Mouse (Mus musculus) myocyte (in vitro differentiated cells): ENCODE results near the gene Mdm2. TPM values are rescaled to one million over a fixed set of nuclear protein-coding genes. Genes with fewer than 3 reads are reported as not detected.

Source experiments
- H3K27me3 ChIP-seq: one replicate; pipeline ENCODE4 v1.6.1; 2011; ENCODE audit not compliant: control insufficient read depth, insufficient read depth, insufficient read length
- H3K36me3 ChIP-seq: one replicate; pipeline ENCODE4 v1.6.1; 2011; ENCODE audit not compliant: control insufficient read depth, insufficient read depth
- H3K4me2 ChIP-seq: one replicate; pipeline ENCODE4 v1.6.1; 2011; ENCODE audit warnings: low read depth, control low read depth
- H3K4me3 ChIP-seq: one replicate; pipeline ENCODE4 v1.5.1; 2011; ENCODE audit warnings: mild to moderate bottlenecking, control low read depth, moderate library complexity
- H3K79me2 ChIP-seq: one replicate; pipeline ENCODE4 v1.6.1; 2011; ENCODE audit not compliant: control insufficient read depth, insufficient read depth
- H3ac ChIP-seq: one replicate; pipeline ENCODE4 v1.6.1; 2011; ENCODE audit not compliant: control insufficient read depth, insufficient read length
- CEBPB ChIP-seq: IDR thresholded peaks from 2 replicates; pipeline ENCODE4 v1.6.1; 2011; ENCODE audit warnings: mild to moderate bottlenecking, moderate library complexity; ENCODE audit not compliant: poor library complexity, insufficient read depth, severe bottlenecking
- E2F4 ChIP-seq: IDR thresholded peaks from one replicate; pipeline ENCODE4 v1.6.1; 2011; ENCODE audit warnings: mild to moderate bottlenecking, control low read depth, moderate library complexity; ENCODE audit not compliant: insufficient read depth
- MAX ChIP-seq: IDR thresholded peaks from one replicate; pipeline ENCODE4 v1.6.1; 2011; ENCODE audit warnings: low read depth, mild to moderate bottlenecking, control low read depth
- MYOD1 ChIP-seq, 3 experiments: IDR thresholded peaks; one replicate each; pipeline ENCODE4 v1.6.1; 2011; ENCODE audit warnings: control low read depth in 2 of 3, low read depth in 2 of 3, mild to moderate bottlenecking in 2 of 3, moderate library complexity in 1 of 3; ENCODE audit not compliant: insufficient read length in 2 of 3, control insufficient read depth in 1 of 3
- MYOG ChIP-seq, 3 experiments: IDR thresholded peaks; one replicate each; pipeline ENCODE4 v1.6.1; 2011; ENCODE audit warnings: control low read depth in 2 of 3, low read depth in 2 of 3, mild to moderate bottlenecking in 2 of 3; ENCODE audit not compliant: insufficient read length in 2 of 3, control insufficient read depth in 1 of 3, insufficient read depth in 1 of 3
- POLR2A ChIP-seq: IDR thresholded peaks from one replicate; pipeline ENCODE4 v1.6.1; 2011; ENCODE audit warnings: low read depth, mild to moderate bottlenecking, control low read depth, moderate library complexity; ENCODE audit not compliant: insufficient read length
- POLR2AphosphoS2 ChIP-seq: IDR thresholded peaks from one replicate; pipeline ENCODE4 v1.6.1; 2011; ENCODE audit warnings: low read depth, control low read depth; ENCODE audit not compliant: insufficient read length
- REST ChIP-seq: IDR thresholded peaks from one replicate; pipeline ENCODE4 v1.6.1; 2011; ENCODE audit warnings: mild to moderate bottlenecking, control low read depth, moderate library complexity; ENCODE audit not compliant: insufficient read depth, insufficient read length
- SRF ChIP-seq: IDR thresholded peaks from one replicate; pipeline ENCODE4 v1.6.1; 2011; ENCODE audit warnings: low read depth; ENCODE audit not compliant: control insufficient read depth, insufficient read length
- TCF12 ChIP-seq: IDR thresholded peaks from one replicate; pipeline ENCODE4 v1.6.1; 2011; ENCODE audit warnings: mild to moderate bottlenecking, control low read depth; ENCODE audit not compliant: poor library complexity, insufficient read depth, severe bottlenecking
- TCF3 ChIP-seq: IDR thresholded peaks from one replicate; pipeline ENCODE4 v1.6.1; 2011; ENCODE audit warnings: low read depth, control low read depth; ENCODE audit not compliant: insufficient read length
- USF1 ChIP-seq: IDR thresholded peaks from one replicate; pipeline ENCODE4 v1.6.1; 2011; ENCODE audit warnings: low read depth, mild to moderate bottlenecking, control low read depth, moderate library complexity
- polyA plus RNA-seq: library from polyadenylated mRNA; unstranded; fragments of >200 nt; fragmentation: generic; extraction: Trizol; gene quantifications from one replicate; pipeline ENCODE4 v1.2.1, GENCODE M21; 2012; ENCODE audit warnings: missing spikeins

Gene Mdm2
- polyA plus RNA-seq, 1 experiment, result 23.2 TPM

DNA sequence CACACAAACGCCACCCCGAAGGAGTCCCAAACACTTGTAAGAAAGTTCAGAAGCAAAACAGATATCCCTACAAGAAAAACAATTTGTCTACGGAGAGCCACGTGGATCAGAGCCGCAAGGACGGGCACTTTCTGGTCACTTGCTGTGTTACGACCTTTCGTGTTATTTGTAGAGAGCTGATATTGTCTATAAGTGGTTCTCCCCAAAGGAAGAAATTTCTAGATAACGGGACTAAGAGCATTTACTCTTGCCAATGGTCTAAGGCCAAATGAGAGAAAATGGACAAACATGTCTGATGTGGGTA is 26.9 kb downstream of the Mdm2 start:
- H3K4me2 ChIP-seq, result no peak overlapping the region

DNA sequence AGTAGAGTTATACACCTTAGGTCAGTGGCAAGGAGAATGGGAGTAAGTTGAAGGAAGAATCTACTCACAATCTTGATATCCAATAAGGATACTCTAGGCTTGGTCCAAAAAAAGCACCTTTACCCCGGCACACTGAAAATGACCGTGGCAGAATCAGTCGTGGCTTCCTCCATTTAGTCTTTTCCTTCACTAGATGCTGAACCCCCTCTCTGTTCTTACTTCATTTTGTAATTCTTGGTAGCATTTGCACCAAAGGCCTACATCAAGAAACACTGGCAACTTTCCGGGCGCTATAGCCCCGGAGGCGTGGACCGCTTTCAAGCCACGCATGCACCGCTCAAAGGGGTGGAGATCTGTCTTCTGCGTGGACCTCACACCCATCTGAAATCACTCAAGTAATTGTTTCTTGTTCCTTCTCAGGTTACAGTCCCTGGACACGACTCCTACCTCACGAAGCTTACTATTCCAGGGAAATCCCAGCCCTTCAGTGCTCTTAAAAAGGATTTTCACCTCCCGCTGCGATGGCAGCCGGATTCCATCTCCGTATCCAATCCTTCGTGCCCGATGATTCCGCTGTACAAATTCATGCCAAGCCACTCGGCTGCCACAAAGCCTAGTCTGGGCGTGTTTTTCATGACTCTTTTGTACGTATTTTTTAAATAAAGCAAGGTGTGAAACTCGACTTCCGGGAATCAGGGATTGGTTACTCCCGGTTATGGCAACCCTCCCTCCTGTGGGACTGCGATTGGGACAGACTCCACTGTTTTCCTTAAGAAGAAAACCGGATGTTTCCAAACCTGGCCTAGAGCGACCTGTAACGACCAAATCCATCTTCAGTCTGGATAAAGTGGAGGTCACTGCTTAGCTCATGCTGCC is 27.5 kb downstream of the Mdm2 start:
- no peak overlapping the region for H3K4me3 ChIP-seq
- TF ChIP-seq TCF12 (no peak), TCF3 (no peak), REST (no peak), MYOD1 (IDR thresholded peaks at IDR 0.05; ENCODE audit: control insufficient read depth in 1 of 3, insufficient read length in 2 of 3, low read depth in 2 of 3) (no peak), CEBPB (no peak), SRF (no peak), POLR2AphosphoS2 (no peak), MAX (no peak), MYOG (IDR thresholded peaks at IDR 0.05; ENCODE audit: control insufficient read depth in 1 of 3, insufficient read depth in 1 of 3, insufficient read length in 2 of 3, low read depth in 2 of 3) (no peak), E2F4 (no peak), USF1 (no peak), POLR2A (no peak)
- H3ac ChIP-seq, result no peak overlapping the region
- no peak overlapping the region for H3K4me2 ChIP-seq
- no peaks in the 10 kb centered on the region for H3K27me3 ChIP-seq
- H3K36me3 ChIP-seq, result no peaks in the 10 kb centered on the region
- H3K79me2 ChIP-seq, result no peaks in the 10 kb centered on the region

More for the DNA sequence above, 26.9 kb downstream of the Mdm2 start:
- H3ac ChIP-seq, result no peak overlapping the region
- H3K27me3 ChIP-seq, result no peaks in the 10 kb centered on the region
- H3K36me3 ChIP-seq, result no peaks in the 10 kb centered on the region
- H3K4me3 ChIP-seq, result no peak overlapping the region
- H3K79me2 ChIP-seq, result no peaks in the 10 kb centered on the region
- TF ChIP-seq TCF12 (no peak), E2F4 (no peak), MAX (no peak), CEBPB (no peak), USF1 (no peak), POLR2A (no peak), TCF3 (no peak)

DNA sequence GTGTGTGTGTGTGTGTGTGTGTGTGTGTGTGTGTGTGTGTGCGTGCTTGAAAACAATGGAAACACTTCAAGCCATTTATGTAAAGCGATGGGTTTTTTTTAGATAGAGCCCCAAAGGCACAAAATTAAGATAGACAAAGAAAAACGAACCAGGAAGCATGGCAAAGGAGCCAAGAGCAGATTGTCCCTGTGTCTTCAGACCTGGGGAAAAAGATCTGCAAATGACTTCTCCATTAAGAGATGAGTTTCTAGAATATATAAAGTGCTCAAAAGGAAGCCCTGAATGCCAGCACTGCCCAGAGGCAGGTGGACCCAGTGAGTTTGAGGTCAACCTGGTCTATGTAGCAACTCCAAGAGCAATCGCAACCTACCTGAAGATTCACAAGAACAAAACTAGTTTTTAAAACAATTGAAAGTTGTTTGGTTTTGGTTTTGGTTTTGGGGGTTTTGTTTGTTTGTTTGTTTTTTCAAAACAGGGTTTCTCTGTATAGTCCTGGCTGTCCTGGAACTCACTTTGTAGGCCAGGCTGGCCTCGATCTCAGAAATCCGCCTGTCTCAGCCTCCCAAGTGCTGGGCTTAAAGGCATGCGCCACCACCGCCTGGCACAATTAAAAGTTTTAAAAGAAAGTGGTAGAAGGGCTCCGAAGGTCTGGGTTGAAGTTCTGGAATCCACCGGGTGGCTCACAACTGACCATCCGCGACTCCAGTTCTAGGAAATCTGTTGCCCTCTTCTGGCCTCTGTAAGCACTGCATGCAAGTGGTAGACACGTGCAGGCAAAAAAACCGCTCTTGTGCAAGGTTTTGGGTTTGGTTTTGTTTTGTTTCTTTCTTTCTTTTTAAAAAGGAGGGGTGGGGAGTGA is 28.3 kb downstream of the Mdm2 start:
- no peak for TF ChIP-seq SRF
- TF ChIP-seq TCF3, result no peak
- no peak for TF ChIP-seq USF1
- no peak for TF ChIP-seq MYOG (IDR thresholded peaks at IDR 0.05; ENCODE audit: control insufficient read depth in 1 of 3, insufficient read depth in 1 of 3, insufficient read length in 2 of 3, low read depth in 2 of 3)
- no peak for TF ChIP-seq MYOD1 (IDR thresholded peaks at IDR 0.05; ENCODE audit: control insufficient read depth in 1 of 3, insufficient read length in 2 of 3, low read depth in 2 of 3)
- no peak for TF ChIP-seq MAX
- no peak for TF ChIP-seq TCF12
- H3K4me2 ChIP-seq, result no peak overlapping the region
- H3ac ChIP-seq, result no peak overlapping the region
- H3K27me3 ChIP-seq, result no peaks in the 10 kb centered on the region
- H3K79me2 ChIP-seq, result no peaks in the 10 kb centered on the region
- no peaks in the 10 kb centered on the region for H3K36me3 ChIP-seq
- H3K4me3 ChIP-seq, result no peak overlapping the region

DNA sequence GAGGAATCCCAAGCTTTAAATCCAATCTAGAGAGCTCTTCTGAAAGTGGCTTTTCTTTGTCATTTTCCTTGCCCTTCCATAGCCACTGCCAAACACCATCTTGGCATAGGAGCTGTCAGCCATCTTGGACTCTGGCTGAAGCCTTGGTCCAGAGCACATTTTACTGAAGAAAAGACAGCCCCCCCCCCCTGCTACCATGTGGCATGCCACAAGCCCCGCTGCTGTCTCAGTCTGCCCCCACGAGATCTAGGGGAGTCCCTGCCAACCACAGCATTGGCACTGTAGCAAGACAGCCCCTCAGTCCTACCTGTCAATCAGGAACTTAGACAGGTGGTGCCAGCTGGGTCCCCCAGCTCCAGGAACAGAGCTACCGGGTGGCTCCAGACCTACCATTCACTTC is 29.0 kb downstream of the Mdm2 start:
- TF ChIP-seq SRF (no peak), E2F4 (no peak), TCF12 (no peak), TCF3 (no peak), REST (no peak)
- H3K4me2 ChIP-seq, result no peak overlapping the region
- H3K36me3 ChIP-seq, result no peaks in the 10 kb centered on the region
- no peaks in the 10 kb centered on the region for H3K27me3 ChIP-seq
- H3K79me2 ChIP-seq, result no peaks in the 10 kb centered on the region
- H3ac ChIP-seq, result no peak overlapping the region
- no peak overlapping the region for H3K4me3 ChIP-seq

DNA sequence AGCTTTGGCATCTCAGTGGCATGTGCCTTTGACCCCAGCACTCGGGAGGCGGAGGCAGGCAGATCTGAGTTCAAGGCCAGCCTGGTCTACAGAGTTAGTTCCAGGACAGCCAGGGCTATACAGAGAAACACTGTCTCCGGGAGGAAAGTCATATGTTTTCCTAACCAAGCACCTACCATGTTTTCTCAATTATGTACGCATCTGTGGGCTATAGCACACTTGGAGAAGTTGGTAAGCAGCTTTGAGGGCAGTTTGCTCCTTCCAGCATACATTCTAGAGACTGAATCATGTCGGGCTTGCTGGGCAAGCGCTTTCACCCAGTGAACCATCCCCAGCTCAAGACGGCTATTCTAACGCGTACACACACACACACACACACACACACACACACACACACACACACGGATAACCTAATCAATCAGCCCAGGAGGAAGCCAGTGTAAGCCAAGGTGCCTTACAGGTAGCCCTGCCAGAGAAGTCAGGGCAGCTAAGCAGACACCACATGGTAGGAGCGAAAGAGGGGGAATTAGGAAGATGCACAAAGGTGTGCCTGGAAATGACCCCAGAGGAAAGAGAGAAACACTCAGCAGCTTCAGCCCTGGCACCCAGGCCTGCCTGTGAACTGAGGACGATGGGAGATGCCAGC is 29.6 kb downstream of the Mdm2 start:
- H3K36me3 ChIP-seq, result no peaks in the 10 kb centered on the region
- H3ac ChIP-seq, result no peak overlapping the region
- no peaks in the 10 kb centered on the region for H3K27me3 ChIP-seq
- H3K4me2 ChIP-seq, result no peak overlapping the region
- no peak overlapping the region for H3K4me3 ChIP-seq
- H3K79me2 ChIP-seq, result no peaks in the 10 kb centered on the region
- TF ChIP-seq MYOG (IDR thresholded peaks at IDR 0.05; ENCODE audit: control insufficient read depth in 1 of 3, insufficient read depth in 1 of 3, insufficient read length in 2 of 3, low read depth in 2 of 3) (no peak), USF1 (no peak), E2F4 (no peak), MYOD1 (IDR thresholded peaks at IDR 0.05; ENCODE audit: control insufficient read depth in 1 of 3, insufficient read length in 2 of 3, low read depth in 2 of 3) (no peak), CEBPB (no peak), MAX (no peak), TCF12 (no peak), SRF (no peak), POLR2A (no peak), REST (no peak), POLR2AphosphoS2 (no peak)
